Mouse (Mus musculus) ES-Bruce4 (cell line): ENCODE data around the gene Vax2.

Source experiments
- CTCF ChIP-seq: IDR thresholded peaks from one replicate; pipeline ENCODE4 v1.8.1; 2011; ENCODE audit warnings: low read depth, low read length
- EP300 ChIP-seq: IDR thresholded peaks from 2 replicates; pipeline ENCODE4 v1.6.1; 2011; ENCODE audit warnings: low read depth, low read length; ENCODE audit not compliant: insufficient read depth
- POLR2A ChIP-seq: IDR thresholded peaks from one replicate; pipeline ENCODE4 v1.8.1; 2011; ENCODE audit warnings: low read length; ENCODE audit not compliant: insufficient read depth

DNA sequence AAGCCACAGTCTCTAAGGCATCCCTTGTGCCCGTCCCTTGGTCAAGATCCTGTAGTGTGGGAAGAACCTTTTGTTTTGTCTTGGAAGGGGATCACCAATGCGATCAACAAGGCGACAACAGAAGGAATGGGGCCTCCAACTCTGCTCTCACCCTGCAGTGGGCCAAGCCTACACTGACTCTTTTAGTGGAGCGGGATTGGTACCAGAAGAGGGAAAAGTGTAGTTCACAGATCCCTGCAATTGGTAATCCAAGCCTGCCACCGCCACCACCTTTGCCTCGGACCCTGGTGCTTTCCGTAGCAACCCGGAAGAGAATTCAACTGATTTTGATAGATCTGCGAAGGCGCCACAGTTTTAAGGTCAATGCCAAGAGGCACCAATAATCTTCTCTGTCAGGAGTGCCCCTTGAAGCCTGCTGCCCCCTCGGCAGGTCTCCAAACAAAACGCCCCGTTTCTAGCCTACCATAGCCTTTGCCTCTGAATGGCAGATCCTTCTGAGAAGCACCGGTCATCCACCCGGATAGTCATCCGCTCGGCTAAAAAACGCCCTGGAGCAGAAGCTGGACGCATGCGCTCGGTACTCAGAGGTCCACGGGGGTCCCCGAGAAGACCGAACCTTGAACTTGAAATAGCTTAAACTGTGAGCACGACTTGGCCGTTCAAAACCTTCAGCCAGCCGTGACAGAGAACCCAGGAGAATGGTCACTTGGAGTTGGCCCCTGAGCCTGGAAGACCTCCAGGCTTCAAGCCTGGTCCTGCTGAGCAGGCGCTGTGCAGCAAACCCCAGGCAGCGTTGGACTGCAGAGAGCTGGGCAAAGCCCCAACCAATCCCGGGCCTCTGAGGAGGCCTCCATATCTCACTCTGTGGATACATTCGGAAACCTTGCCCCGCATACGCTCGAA, 3.4 kb downstream of the Vax2 start:
- TF ChIP-seq CTCF (no peak), POLR2A (no peak), EP300 (no peak)
